Mouse (Mus musculus) hematopoietic stem cell, adult 5-6 weeks (primary cell): Measurements from ENCODE around the gene Zfp692. TPM values are rescaled to one million over a fixed set of nuclear protein-coding genes. Genes with fewer than 3 reads are reported as not detected.
"Not testable (repeated sequence)": the region's sequence is repeated elsewhere in the genome, so short reads cannot be mapped to it uniquely, and the experiment has no call there.

ENCODE experiments used
- ATAC-seq, 2 experiments: fragments of 125-278 bp in 1 of 2; replicated peaks in 1 of 2; 2 replicates each; pipeline ENCODE4 v1.8.0; 2016 to 2017; ENCODE audit warnings: inconsistent platforms in 2 of 2, mild to moderate bottlenecking in 2 of 2, moderate number of reproducible peaks in 2 of 2, low read depth in 1 of 2, moderate TSS enrichment in 1 of 2; ENCODE audit not compliant: low FRiP score in 2 of 2, poor library complexity in 2 of 2, severe bottlenecking in 2 of 2, insufficient read depth in 1 of 2, low TSS enrichment in 1 of 2
- total RNA-seq: library from RNA; stranded (forward); fragments of 172-1452, 232-1000 nt; gene quantifications from 2 replicates; pipeline ENCODE4 v1.2.3, GENCODE M21; 2017

Zfp692 gene
- total RNA-seq, 1 experiment from 2014 or later = 23.3 TPM

- ATAC-seq = no peak
These were observed 24.7 kb downstream of the Zfp692 start for GRCm38 (mm10) chr11:58331546-58331945.

- ATAC-seq = no peak
These were observed 27.9 kb downstream of the Zfp692 start for GRCm38 (mm10) chr11:58334746-58335145.

GRCm38 (mm10) chr11:58346745-58347144, 39.9 kb downstream of the Zfp692 start:
- ATAC-seq = no peak

GRCm38 (mm10) chr11:58350628-58351027, 43.8 kb downstream of the Zfp692 start:
- no peak for ATAC-seq

- no peak for ATAC-seq
These were observed 44.3 kb downstream of the Zfp692 start for GRCm38 (mm10) chr11:58351179-58351578.

- ATAC-seq = no peak; a peak in 1 of 4 replicates
These were observed 46.0 kb downstream of the Zfp692 start for GRCm38 (mm10) chr11:58352681-58353548.

- no peak for ATAC-seq
These were observed 46.8 kb downstream of the Zfp692 start for GRCm38 (mm10) chr11:58353709-58354108.

- ATAC-seq = no peak
These were observed 47.6 kb downstream of the Zfp692 start for GRCm38 (mm10) chr11:58354476-58354875.

- ATAC-seq = no peak
These were observed 48.1 kb downstream of the Zfp692 start for GRCm38 (mm10) chr11:58354927-58355326.

- ATAC-seq = no peak
These were observed 50.2 kb downstream of the Zfp692 start for GRCm38 (mm10) chr11:58357042-58357441.

- no peak for ATAC-seq
These were observed 51.1 kb downstream of the Zfp692 start for GRCm38 (mm10) chr11:58357844-58358534.

GRCm38 (mm10) chr11:58362562-58362961, 55.7 kb downstream of the Zfp692 start:
- ATAC-seq = not testable (repeated sequence)

Other genes starting within 250 kb of the Zfp692 start
- not detected in 2 replicates for gene Gm12248, start 213.9 kb upstream of the Zfp692 start, total RNA-seq
- gene Cnot8, start 202.9 kb upstream of the Zfp692 start, total RNA-seq = 112 and 130 TPM in 2 replicates
- 28.0 and 30.4 TPM in 2 replicates for gene Gemin5, start 138.5 kb upstream of the Zfp692 start, total RNA-seq
- gene Mrpl22, start 135.4 kb upstream of the Zfp692 start, total RNA-seq = 57.3 and 68.1 TPM in 2 replicates
- 29.5 and 30.8 TPM in 2 replicates for gene Igtp, start 107.5 kb upstream of the Zfp692 start, total RNA-seq
- gene Irgm2, start 107.5 kb upstream of the Zfp692 start, total RNA-seq = 26.0 and 28.2 TPM in 2 replicates
- gene 4930438A08Rik, start 32.3 kb upstream of the Zfp692 start, total RNA-seq = 2.7 and 10.8 TPM in 2 replicates
- 34.0 and 54.5 TPM in 2 replicates for gene Zfp672, start 23.3 kb downstream of the Zfp692 start, total RNA-seq
- 35.5 and 36.7 TPM in 2 replicates for gene Sh3bp5l, start 23.7 kb downstream of the Zfp692 start, total RNA-seq
- not detected in 2 replicates for gene Lypd8, start 72.0 kb downstream of the Zfp692 start, total RNA-seq
- not detected in 2 replicates for gene 1810065E05Rik, start 114.0 kb downstream of the Zfp692 start, total RNA-seq
- not detected in 2 replicates for gene Gm12253, start 125.5 kb downstream of the Zfp692 start, total RNA-seq
- gene Lypd9, start 145.9 kb downstream of the Zfp692 start, total RNA-seq = not detected in 2 replicates
- not detected in 2 replicates for gene Olfr30, start 155.2 kb downstream of the Zfp692 start, total RNA-seq
- gene Olfr332, start 185.5 kb downstream of the Zfp692 start, total RNA-seq = not detected in 2 replicates
- gene Olfr331, start 195.5 kb downstream of the Zfp692 start, total RNA-seq = not detected in 2 replicates
- gene Olfr330, start 227.8 kb downstream of the Zfp692 start, total RNA-seq = not detected in 2 replicates
- not detected in 2 replicates for gene Olfr329-ps, start 239.4 kb downstream of the Zfp692 start, total RNA-seq
- not detected in 2 replicates for gene Olfr328, start 248.6 kb downstream of the Zfp692 start, total RNA-seq